Mouse (Mus musculus): ENCODE results near the gene Olfr635. TPM values are rescaled to one million over a fixed set of nuclear protein-coding genes. Genes with fewer than 3 reads are reported as not detected.

Gene Olfr635
- polyA plus RNA-seq, 1 experiment = not detected

- Histone ChIP-seq H3K4me1 (ENCODE audit: control insufficient read depth, insufficient read depth, low read length) (no peaks in the 10 kb centered on the region), H3K27ac (ENCODE audit: insufficient read depth, low read length) (no peak overlapping the region), H3K4me3 (ENCODE audit: insufficient read depth, low read length) (no peak overlapping the region)
- TF ChIP-seq CTCF (IDR thresholded peaks at IDR 0.05; ENCODE audit: extremely low read depth, insufficient read depth, low read length) (no peak), POLR2A (IDR thresholded peaks at IDR 0.05; ENCODE audit: extremely low read depth, insufficient read depth, low read length) (no peak)
Observed at GRCm38 (mm10) chr7:104018953-104019352, 48.0 kb downstream of the Olfr635 start.

GRCm38 (mm10) chr7:104021651-104022050, 50.7 kb downstream of the Olfr635 start:
- Histone ChIP-seq H3K27ac (ENCODE audit: insufficient read depth, low read length) (no peak overlapping the region), H3K4me3 (ENCODE audit: insufficient read depth, low read length) (no peak overlapping the region), H3K4me1 (ENCODE audit: control insufficient read depth, insufficient read depth, low read length) (no peaks in the 10 kb centered on the region)
- TF ChIP-seq POLR2A (IDR thresholded peaks at IDR 0.05; ENCODE audit: extremely low read depth, insufficient read depth, low read length) = no peak
- no peak for TF ChIP-seq CTCF (IDR thresholded peaks at IDR 0.05; ENCODE audit: extremely low read depth, insufficient read depth, low read length)

GRCm38 (mm10) chr7:104025473-104025872, 54.5 kb downstream of the Olfr635 start, which contains the start of gene Olfr640:
Gene Olfr640, minus strand, starts transcription at chr7:104025573.
- H3K4me3 ChIP-seq (ENCODE audit: insufficient read depth, low read length) = no peak within 1 kb of the TSS
- H3K27ac ChIP-seq (ENCODE audit: insufficient read depth, low read length) = no peak within 1 kb of the TSS
- no peak for TF ChIP-seq CTCF (IDR thresholded peaks at IDR 0.05; ENCODE audit: extremely low read depth, insufficient read depth, low read length)
- no peak for TF ChIP-seq POLR2A (IDR thresholded peaks at IDR 0.05; ENCODE audit: extremely low read depth, insufficient read depth, low read length)

GRCm38 (mm10) chr7:104026978-104027377, 56.0 kb downstream of the Olfr635 start:
- Histone ChIP-seq H3K4me3 (ENCODE audit: insufficient read depth, low read length) (no peak overlapping the region), H3K27ac (ENCODE audit: insufficient read depth, low read length) (no peak overlapping the region), H3K4me1 (ENCODE audit: control insufficient read depth, insufficient read depth, low read length) (no peaks in the 10 kb centered on the region)
- TF ChIP-seq CTCF (IDR thresholded peaks at IDR 0.05; ENCODE audit: extremely low read depth, insufficient read depth, low read length) = no peak
- no peak for TF ChIP-seq POLR2A (IDR thresholded peaks at IDR 0.05; ENCODE audit: extremely low read depth, insufficient read depth, low read length)

More at GRCm38 (mm10) chr7:104025473-104025872, 54.5 kb downstream of the Olfr635 start, which contains the start of gene Olfr640:
- H3K4me1 ChIP-seq (ENCODE audit: control insufficient read depth, insufficient read depth, low read length) = no peaks in the 10 kb centered on the region

- Histone ChIP-seq H3K4me1 (ENCODE audit: control insufficient read depth, insufficient read depth, low read length) (no peaks in the 10 kb centered on the region), H3K4me3 (ENCODE audit: insufficient read depth, low read length) (no peak within 1 kb of the TSS), H3K27ac (ENCODE audit: insufficient read depth, low read length) (no peak within 1 kb of the TSS)
- TF ChIP-seq POLR2A (IDR thresholded peaks at IDR 0.05; ENCODE audit: extremely low read depth, insufficient read depth, low read length) (no peak), CTCF (IDR thresholded peaks at IDR 0.05; ENCODE audit: extremely low read depth, insufficient read depth, low read length) (no peak)
Observed at GRCm38 (mm10) chr7:104035145-104035544, 64.2 kb downstream of the Olfr635 start, which contains the start of gene Olfr641. Gene Olfr641, plus strand, starts transcription at chr7:104035445.

Other genes starting within 250 kb of the Olfr635 start
- not detected in 2 replicates for gene Olfr628, start 240.8 kb upstream of the Olfr635 start, polyA plus RNA-seq (2012; rRNA removed)
- gene Olfr629, start 226.2 kb upstream of the Olfr635 start, polyA plus RNA-seq (2012; rRNA removed) = not detected in 2 replicates
- not detected in 2 replicates for gene Olfr630, start 213.8 kb upstream of the Olfr635 start, polyA plus RNA-seq (2012; rRNA removed)
- not detected in 2 replicates for gene Olfr69, start 199.6 kb upstream of the Olfr635 start, polyA plus RNA-seq (2012; rRNA removed)
- gene Olfr68, start 191.5 kb upstream of the Olfr635 start, polyA plus RNA-seq (2012; rRNA removed) = not detected in 2 replicates
- not detected in 2 replicates for gene Olfr67, start 179.3 kb upstream of the Olfr635 start, polyA plus RNA-seq (2012; rRNA removed)
- gene Hbb-bt, start 157.2 kb upstream of the Olfr635 start, polyA plus RNA-seq (2012; rRNA removed) = 56.3 and 87.5 TPM in 2 replicates
- 471 and 650 TPM in 2 replicates for gene Hbb-bs, start 143.1 kb upstream of the Olfr635 start, polyA plus RNA-seq (2012; rRNA removed)
- not detected in 2 replicates for gene Hbb-bh2, start 130.6 kb upstream of the Olfr635 start, polyA plus RNA-seq (2012; rRNA removed)
- not detected in 2 replicates for gene Hbb-bh1, start 128.0 kb upstream of the Olfr635 start, polyA plus RNA-seq (2012; rRNA removed)
- gene Hbb-y, start 117.9 kb upstream of the Olfr635 start, polyA plus RNA-seq (2012; rRNA removed) = 0.95 and 1.0 TPM in 2 replicates
- gene Olfr66, start 84.9 kb upstream of the Olfr635 start, polyA plus RNA-seq (2012; rRNA removed) = not detected in 2 replicates
- gene Olfr64, start 76.7 kb upstream of the Olfr635 start, polyA plus RNA-seq (2012; rRNA removed) = not detected in 2 replicates
- gene Olfr65, start 67.7 kb upstream of the Olfr635 start, polyA plus RNA-seq (2012; rRNA removed) = not detected in 2 replicates
- not detected in 2 replicates for gene Olfr631, start 42.3 kb upstream of the Olfr635 start, polyA plus RNA-seq (2012; rRNA removed)
- gene Olfr632, start 36.8 kb upstream of the Olfr635 start, polyA plus RNA-seq (2012; rRNA removed) = not detected in 2 replicates
- gene Olfr633, start 26.7 kb upstream of the Olfr635 start, polyA plus RNA-seq (2012; rRNA removed) = not detected in 2 replicates
- not detected in 2 replicates for gene Olfr638, start 27.6 kb downstream of the Olfr635 start, polyA plus RNA-seq (2012; rRNA removed)
- not detected in 2 replicates for gene Olfr639, start 46.2 kb downstream of the Olfr635 start, polyA plus RNA-seq (2012; rRNA removed)
- not detected in 2 replicates for gene Olfr640, start 54.4 kb downstream of the Olfr635 start, polyA plus RNA-seq (2012; rRNA removed)
- gene Olfr641, start 64.3 kb downstream of the Olfr635 start, polyA plus RNA-seq (2012; rRNA removed) = not detected in 2 replicates
- gene Olfr642, start 81.5 kb downstream of the Olfr635 start, polyA plus RNA-seq (2012; rRNA removed) = not detected in 2 replicates
- gene 4930516K23Rik, start 90.3 kb downstream of the Olfr635 start, polyA plus RNA-seq (2012; rRNA removed) = not detected in 2 replicates
- not detected in 2 replicates for gene Olfr644, start 100.7 kb downstream of the Olfr635 start, polyA plus RNA-seq (2012; rRNA removed)
- gene Olfr645, start 114.3 kb downstream of the Olfr635 start, polyA plus RNA-seq (2012; rRNA removed) = not detected in 2 replicates
- gene Olfr646, start 133.7 kb downstream of the Olfr635 start, polyA plus RNA-seq (2012; rRNA removed) = not detected in 2 replicates
- gene Ubqln5, start 158.7 kb downstream of the Olfr635 start, polyA plus RNA-seq (2012; rRNA removed) = not detected in 2 replicates
- not detected in 2 replicates for gene Olfr643, start 166.3 kb downstream of the Olfr635 start, polyA plus RNA-seq (2012; rRNA removed)
- not detected in 2 replicates for gene Ubqln3, start 172.1 kb downstream of the Olfr635 start, polyA plus RNA-seq (2012; rRNA removed)
- gene Ubqlnl, start 179.4 kb downstream of the Olfr635 start, polyA plus RNA-seq (2012; rRNA removed) = not detected in 2 replicates
- 0.04 TPM in 1 of 2 replicates, not detected in the other for gene Olfm5, start 193.7 kb downstream of the Olfr635 start, polyA plus RNA-seq (2012; rRNA removed)
- 0.15 and 0.19 TPM in 2 replicates for gene Olfr648, start 212.2 kb downstream of the Olfr635 start, polyA plus RNA-seq (2012; rRNA removed)
- not detected in 2 replicates for gene Olfr649, start 224.8 kb downstream of the Olfr635 start, polyA plus RNA-seq (2012; rRNA removed)
- gene Trim6, start 247.6 kb downstream of the Olfr635 start, polyA plus RNA-seq (2012; rRNA removed) = 0.38 and 0.57 TPM in 2 replicates

Data from cortical plate, adult 2 months (tissue).